Mouse (Mus musculus) cortical plate, adult 2 months (tissue): ENCODE measurements around the gene Cst12.

ENCODE experiments used
- CTCF ChIP-seq: fragments of 200-500 bp; IDR thresholded peaks from 2 replicates; pipeline ENCODE4 v1.5.1; 2011; ENCODE audit warnings: mild to moderate bottlenecking, control low read depth, low read length; ENCODE audit not compliant: insufficient read depth; ENCODE audit errors: extremely low read depth
- POLR2A ChIP-seq: fragments of 200-500 bp; IDR thresholded peaks from 2 replicates; pipeline ENCODE4 v1.6.1; 2011; ENCODE audit warnings: mild to moderate bottlenecking, low read length, control low read depth; ENCODE audit not compliant: insufficient read depth; ENCODE audit errors: extremely low read depth

DNA sequence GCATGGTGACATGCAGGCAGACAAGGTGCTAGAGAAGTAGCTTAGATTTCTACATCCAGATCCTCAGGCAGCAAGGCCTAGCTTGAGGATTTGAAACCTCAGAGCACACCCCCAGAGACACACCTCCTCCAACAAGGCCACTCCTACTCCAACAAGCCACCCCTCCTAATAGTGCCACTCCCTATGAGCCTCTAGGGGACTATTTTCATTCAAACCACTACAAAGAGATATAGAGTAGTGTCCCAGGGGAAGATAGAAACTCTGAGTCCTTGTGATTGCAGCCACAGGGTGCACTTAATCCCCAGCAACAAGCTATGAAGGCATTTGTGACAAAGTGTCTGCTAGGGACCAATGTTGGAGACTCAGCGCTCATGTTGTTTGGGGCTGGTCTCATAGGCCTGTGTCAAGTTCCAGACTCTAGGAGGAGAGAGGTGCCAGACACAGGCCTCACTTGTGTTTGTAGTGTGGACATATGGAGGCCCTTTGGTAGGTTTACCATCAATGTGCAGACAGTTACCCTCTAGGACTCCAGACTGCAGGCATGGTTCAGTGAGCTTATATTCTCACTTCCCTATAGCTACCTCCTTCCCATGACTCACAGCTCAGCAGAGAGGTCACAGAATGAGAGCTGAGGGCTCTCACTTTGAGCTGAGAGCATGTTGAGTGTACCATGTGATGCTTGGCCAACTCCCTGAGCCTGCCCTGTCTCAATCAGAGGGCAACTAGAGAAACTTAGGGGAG lies 25.3 kb upstream of the Cst12 start:
- no peak for TF ChIP-seq CTCF
- TF ChIP-seq POLR2A = no peak
